Mouse (Mus musculus) kidney, postnatal 25 days (tissue): ENCODE data around the gene Olfr859.
"Not testable (repeated sequence)": the region's sequence is repeated elsewhere in the genome, so short reads cannot be mapped to it uniquely, and the experiment has no call there.

Source experiments
- DNase-seq, 2 experiments: peaks; one replicate each; pipeline ENCODE4 v3.0.0; 2021; ENCODE audit warnings: mixed read lengths in 2 of 2

The Olfr859 gene

GRCm38 (mm10) chr9:19804606-19805005, at the start of gene Olfr859:
TSS of gene Olfr859 (plus strand) at chr9:19804906.
- DNase-seq: not testable (repeated sequence)

GRCm38 (mm10) chr9:19769136-19769535, 35.6 kb upstream of the Olfr859 start:
- no peak for DNase-seq

- DNase-seq: no peak
Measured at GRCm38 (mm10) chr9:19769701-19770100, 35.0 kb upstream of the Olfr859 start.

GRCm38 (mm10) chr9:19779983-19780382, 24.7 kb upstream of the Olfr859 start, which contains the start of gene Olfr58:
TSS of gene Olfr58 (plus strand) at chr9:19780283.
- DNase-seq: no peak

GRCm38 (mm10) chr9:19803000-19803399, 1.7 kb upstream of the Olfr859 start:
- DNase-seq: no peak

- no peak for DNase-seq
Measured at GRCm38 (mm10) chr9:19849647-19850046, 44.9 kb downstream of the Olfr859 start, which contains the start of gene Olfr860. TSS of gene Olfr860 (minus strand) at chr9:19849747.
